Mouse (Mus musculus) spleen, adult 2 months (tissue): ENCODE measurements around the gene Hacl1. TPM values are rescaled to one million over a fixed set of nuclear protein-coding genes. Genes with fewer than 3 reads are reported as not detected.

Experiments
- DNase-seq, 2 experiments: peaks; one replicate each; pipeline versions ENCODE4 v3.0.0 to v3.0.0-alpha.2; 2012 to 2021; ENCODE audit warnings: low spot score in 2 of 2, low read depth in 1 of 2
- H3K27ac ChIP-seq: fragments of 200-500 bp; 2 replicates; pipeline ENCODE4 v1.5.1; 2012; ENCODE audit warnings: low read length, inconsistent platforms; ENCODE audit not compliant: insufficient read depth
- H3K27me3 ChIP-seq: fragments of 200-500 bp; 2 replicates; pipeline ENCODE4 v1.6.1; 2012; ENCODE audit warnings: mild to moderate bottlenecking, moderate library complexity, low read length, inconsistent platforms; ENCODE audit not compliant: control insufficient read depth, insufficient read depth
- H3K36me3 ChIP-seq: fragments of 200-500 bp; 2 replicates; pipeline ENCODE4 v1.6.1; 2012; ENCODE audit warnings: mild to moderate bottlenecking, low read length, inconsistent platforms; ENCODE audit not compliant: control insufficient read depth, insufficient read depth
- H3K4me1 ChIP-seq: fragments of 200-500 bp; 2 replicates; pipeline ENCODE4 v1.6.1; 2011; ENCODE audit warnings: inconsistent platforms; ENCODE audit not compliant: control insufficient read depth, insufficient read depth, insufficient read length
- H3K4me3 ChIP-seq: fragments of 200-500 bp; 2 replicates; pipeline ENCODE4 v1.5.1; 2011; ENCODE audit warnings: mild to moderate bottlenecking, inconsistent platforms; ENCODE audit not compliant: insufficient read depth, insufficient read length; ENCODE audit errors: extremely low read depth
- CTCF ChIP-seq: fragments of 200-500 bp; IDR thresholded peaks from 2 replicates; pipeline ENCODE4 v1.5.1; 2011; ENCODE audit warnings: mild to moderate bottlenecking, inconsistent platforms; ENCODE audit not compliant: insufficient read depth, insufficient read length, insufficient replicate concordance; ENCODE audit errors: extremely low read depth
- POLR2A ChIP-seq: fragments of 200-500 bp; IDR thresholded peaks from 2 replicates; pipeline ENCODE4 v1.6.1; 2011; ENCODE audit warnings: low read depth, low read length, inconsistent platforms
- WGBS: fragments of 180-500 bp; shearing (Covaris S2); methylation state at CpG from one replicate; pipeline ENCODE4 v1.1.7; 2018; 5-methylcytosine and 5-hydroxymethylcytosine counted together
- polyA plus RNA-seq: library from polyadenylated mRNA; depleted of rRNA; stranded (reverse); fragments of >200 nt; gene quantifications from 2 replicates; pipeline ENCODE4 v1.2.3, GENCODE M21; 2012

Gene Hacl1
- polyA plus RNA-seq, 1 experiment, result 6.1 TPM

DNA sequence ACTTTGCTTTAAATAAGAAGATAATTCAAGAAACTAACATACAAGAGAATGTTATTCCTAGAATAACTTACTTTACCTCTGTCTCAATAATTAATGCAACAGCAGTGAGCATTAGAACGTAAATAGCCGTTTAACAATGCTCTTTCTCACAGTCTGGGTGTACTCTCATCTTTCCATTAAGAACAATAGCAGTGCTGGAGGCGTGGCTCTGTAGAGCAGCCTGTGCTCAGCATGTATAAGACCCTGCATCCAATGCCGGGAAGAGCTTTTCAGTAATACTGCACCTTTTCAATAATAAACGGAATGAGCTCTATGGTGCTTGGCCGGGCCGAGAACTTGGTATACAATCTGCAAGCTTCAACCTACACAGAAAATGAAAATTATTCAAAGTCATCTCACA, 10.4 kb downstream of the Hacl1 start:
- 90% methylated on average over 7 of the region's 7 CpGs for WGBS
- no peaks in the 10 kb centered on the region for H3K27me3 ChIP-seq
- no peak overlapping the region for H3K4me3 ChIP-seq
- TF ChIP-seq POLR2A (no peak), CTCF (no peak)
- no peaks in the 10 kb centered on the region for H3K4me1 ChIP-seq
- no peak for DNase-seq
- H3K36me3 ChIP-seq, result no peaks in the 10 kb centered on the region; the same call in 1 of the 2 replicates
- no peak overlapping the region for H3K27ac ChIP-seq

DNA sequence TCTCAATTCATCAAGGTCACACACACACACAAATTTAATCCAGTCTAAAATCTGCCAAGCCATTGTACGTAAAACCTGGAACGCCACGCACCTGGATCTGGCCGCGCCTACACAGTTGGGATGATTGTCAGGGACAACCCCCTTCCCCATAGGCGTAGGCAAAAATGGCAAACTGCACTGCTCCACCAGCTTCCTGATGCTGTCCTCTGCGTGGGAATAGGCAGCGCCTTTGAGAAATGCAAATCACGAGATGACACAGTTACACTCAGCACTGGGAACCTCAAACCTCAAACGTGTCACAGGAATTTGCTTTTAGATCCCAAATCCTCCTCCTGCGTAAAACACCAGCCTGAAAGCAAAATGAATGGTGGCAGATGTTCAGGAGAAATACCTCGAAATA, 18.3 kb downstream of the Hacl1 start:
- Histone ChIP-seq H3K36me3 (peaks cover 5% of the 10 kb centered on the region), H3K4me1 (no peaks in the 10 kb centered on the region), H3K27ac (no peak overlapping the region), H3K4me3 (no peak overlapping the region), H3K27me3 (no peaks in the 10 kb centered on the region)
- DNase-seq, result no peak
- WGBS, result 89% methylated on average over 12 of the region's 12 CpGs
- no peak for TF ChIP-seq POLR2A
- no peak for TF ChIP-seq CTCF

DNA sequence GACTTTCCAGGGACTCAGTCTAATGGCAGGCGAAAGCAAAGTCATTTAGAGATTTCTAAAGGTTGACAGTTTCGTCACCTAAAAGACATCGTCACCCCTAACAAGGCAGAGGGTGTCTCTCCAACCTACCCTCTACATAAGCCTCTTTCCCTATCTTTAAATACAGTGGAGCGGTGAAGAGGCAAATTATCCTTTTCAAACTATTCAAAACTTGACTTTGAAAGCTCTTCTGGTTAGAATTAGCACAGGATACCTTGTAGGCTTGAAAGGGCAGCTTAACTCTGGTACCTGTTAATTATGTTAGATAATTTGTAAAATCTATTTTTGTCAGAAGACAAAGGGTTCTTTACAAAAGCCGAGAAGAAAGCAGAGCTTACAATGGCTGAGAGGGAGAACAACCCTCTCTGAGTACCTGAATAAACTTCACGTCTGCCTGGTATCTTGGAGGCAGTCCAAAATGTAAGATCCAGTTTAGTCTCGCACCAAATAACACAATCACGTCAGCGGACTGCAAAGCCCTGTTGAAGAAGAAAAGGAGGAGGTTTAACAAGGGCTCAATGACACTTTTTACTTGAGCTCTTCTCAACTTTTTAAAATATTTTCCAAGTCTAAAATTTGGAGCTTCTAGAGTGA, 20.4 kb downstream of the Hacl1 start:
- DNase-seq, result no peak
- no peak overlapping the region for H3K27ac ChIP-seq
- H3K27me3 ChIP-seq, result no peaks in the 10 kb centered on the region
- peaks cover 8% of the 10 kb centered on the region for H3K36me3 ChIP-seq
- H3K4me1 ChIP-seq, result no peaks in the 10 kb centered on the region
- no peak overlapping the region for H3K4me3 ChIP-seq
- TF ChIP-seq CTCF, result no peak
- no peak for TF ChIP-seq POLR2A
- WGBS, result 91% methylated on average over 9 of the region's 9 CpGs

DNA sequence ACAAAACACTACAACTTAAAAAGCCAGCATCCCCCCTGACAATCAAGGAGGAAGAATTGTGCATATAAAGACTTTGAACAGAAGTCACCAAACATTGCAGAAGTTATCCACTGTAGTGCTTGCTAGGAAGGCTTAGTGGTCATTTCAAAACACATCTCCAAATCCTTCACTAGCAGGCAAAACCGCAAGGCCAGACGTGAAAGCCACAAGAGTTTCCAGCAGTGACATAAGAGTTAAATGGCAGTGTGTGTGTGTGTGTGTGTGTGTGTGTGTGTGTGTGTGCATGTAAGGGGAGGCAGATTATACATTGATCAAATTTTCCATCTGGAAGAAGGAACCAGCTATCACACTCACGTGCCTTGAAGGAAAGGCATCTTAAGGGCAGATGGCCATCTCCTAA, 23.1 kb downstream of the Hacl1 start:
- TF ChIP-seq CTCF, result no peak
- no peak for TF ChIP-seq POLR2A
- peaks cover 9% of the 10 kb centered on the region for H3K36me3 ChIP-seq
- H3K27me3 ChIP-seq, result no peaks in the 10 kb centered on the region
- H3K4me1 ChIP-seq, result no peaks in the 10 kb centered on the region
- WGBS, result 69% methylated on average over 3 of the region's 3 CpGs
- H3K27ac ChIP-seq, result no peak overlapping the region
- no peak overlapping the region for H3K4me3 ChIP-seq
- no peak for DNase-seq

DNA sequence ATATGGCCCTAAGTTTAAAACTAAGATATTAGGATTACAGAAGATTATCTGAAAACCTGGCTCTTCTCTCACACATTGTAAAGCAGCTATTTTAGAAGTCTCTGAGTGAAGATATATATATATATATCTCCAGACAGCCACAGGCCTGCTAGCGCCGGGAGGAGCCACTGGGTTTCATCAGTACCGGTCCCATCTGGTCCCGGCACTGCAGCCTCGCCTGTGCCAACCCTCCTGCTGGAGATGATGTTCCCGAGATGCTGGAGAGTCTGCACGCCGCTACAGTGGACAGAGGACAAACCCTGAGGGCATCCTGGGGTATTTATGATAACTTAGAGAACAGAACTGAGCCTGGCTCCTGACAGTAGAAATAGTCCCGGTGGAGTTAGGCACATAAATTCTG, 23.9 kb downstream of the Hacl1 start:
- H3K4me1 ChIP-seq, result no peaks in the 10 kb centered on the region
- H3K36me3 ChIP-seq, result peaks cover 9% of the 10 kb centered on the region
- TF ChIP-seq CTCF, result no peak
- TF ChIP-seq POLR2A, result no peak
- no peak for DNase-seq
- H3K27ac ChIP-seq, result no peak overlapping the region
- WGBS, result 95% methylated on average over 9 of the region's 9 CpGs
- H3K4me3 ChIP-seq, result no peak overlapping the region
- H3K27me3 ChIP-seq, result no peaks in the 10 kb centered on the region

DNA sequence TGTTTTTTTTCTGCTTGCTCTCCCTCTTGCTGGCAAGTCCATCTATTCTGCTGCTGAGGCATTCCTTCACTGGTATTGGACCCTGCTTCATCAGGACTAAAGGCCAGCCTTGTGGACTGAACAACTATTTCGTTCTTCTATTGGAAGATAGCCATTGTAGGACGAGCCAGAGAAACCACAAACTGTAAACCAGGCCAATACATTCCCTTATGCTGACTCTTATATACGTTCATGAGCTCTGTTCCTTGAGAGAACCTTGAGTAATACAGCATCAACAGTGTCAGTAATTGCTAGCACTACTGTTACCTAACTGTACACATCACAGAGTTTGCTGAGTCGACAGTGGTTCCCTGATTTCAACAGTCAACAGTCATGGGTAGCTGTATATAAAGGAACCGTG, 27.4 kb downstream of the Hacl1 start:
- Histone ChIP-seq H3K27ac (no peak overlapping the region), H3K4me1 (no peaks in the 10 kb centered on the region), H3K4me3 (no peak overlapping the region), H3K36me3 (peaks cover 5% of the 10 kb centered on the region), H3K27me3 (no peaks in the 10 kb centered on the region)
- no peak for DNase-seq
- TF ChIP-seq POLR2A (no peak), CTCF (no peak)
- WGBS, result 85% methylated on average over 5 of the region's 5 CpGs

DNA sequence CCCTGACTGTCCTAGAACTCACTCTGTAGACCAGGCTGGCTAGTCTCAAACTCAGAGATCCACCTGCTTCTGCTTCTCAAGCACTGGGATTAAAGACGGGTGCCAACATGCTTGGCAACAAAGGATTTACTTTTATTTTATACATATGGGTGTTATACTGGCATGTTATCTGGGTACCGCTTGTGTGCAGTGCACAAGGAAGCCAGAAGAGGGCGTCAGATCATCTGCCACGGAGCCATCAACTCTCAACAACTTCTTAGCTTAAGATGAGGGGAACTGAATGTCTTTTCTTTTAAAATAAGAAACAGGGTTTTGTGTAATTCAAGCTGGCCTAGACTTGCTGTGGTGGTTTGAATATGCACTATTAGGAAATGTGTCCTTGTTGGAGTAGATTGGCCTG, 29.1 kb downstream of the Hacl1 start:
- 84% methylated on average over 4 of the region's 4 CpGs for WGBS
- H3K36me3 ChIP-seq, result peaks cover 5% of the 10 kb centered on the region
- no peak overlapping the region for H3K27ac ChIP-seq
- no peaks in the 10 kb centered on the region for H3K27me3 ChIP-seq
- TF ChIP-seq POLR2A (no peak), CTCF (no peak)
- DNase-seq, result no peak
- no peak overlapping the region for H3K4me3 ChIP-seq
- no peaks in the 10 kb centered on the region for H3K4me1 ChIP-seq
